Mouse (Mus musculus) right cerebral cortex, postnatal 14 days (tissue): ENCODE data around the gene Gpatch1.

Source experiments
- DNase-seq: peaks from one replicate; pipeline ENCODE4 v3.0.0; 2022

The Gpatch1 gene

DNA sequence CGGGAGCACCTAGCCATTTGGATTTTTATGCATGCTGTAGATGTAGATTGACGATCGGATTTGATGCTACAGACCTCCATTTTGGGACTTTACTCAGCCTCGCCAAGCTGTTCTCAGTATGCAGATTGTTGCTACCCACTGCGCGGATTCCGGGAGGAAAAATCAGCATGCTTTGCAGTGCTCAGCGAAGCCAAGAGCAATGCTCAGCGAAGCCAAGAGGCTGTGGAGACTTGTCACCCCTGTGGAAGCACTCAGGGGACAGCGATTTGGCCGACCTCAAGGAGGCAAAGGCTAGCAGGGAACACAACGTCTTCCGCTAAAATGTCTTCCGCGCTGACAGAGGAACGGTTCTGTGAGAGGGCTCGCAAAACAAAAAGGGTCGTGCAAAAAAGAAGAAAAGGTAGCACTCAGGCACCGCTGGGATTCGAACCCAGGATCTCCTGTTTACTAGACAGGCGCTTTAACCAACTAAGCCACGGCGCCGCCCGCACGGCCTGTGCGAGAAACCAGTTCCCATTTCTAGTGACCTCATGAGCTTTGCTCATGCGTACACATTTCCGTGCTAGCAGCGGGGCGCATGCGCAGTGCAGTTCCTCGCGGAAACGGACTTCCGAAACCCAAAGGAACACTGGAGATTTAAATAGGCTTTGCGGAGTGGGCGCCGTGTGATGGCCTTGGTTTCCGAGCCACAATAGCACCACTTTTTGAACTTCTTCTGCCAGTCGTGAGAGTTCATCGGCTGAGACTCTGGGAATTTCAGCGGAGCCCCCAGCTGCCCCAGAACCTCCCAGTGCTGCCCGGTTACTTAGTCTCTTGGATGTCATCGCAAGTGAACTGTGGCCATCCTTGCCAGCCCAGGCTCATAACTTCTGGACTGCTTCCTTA lies 83.6 kb downstream of the Gpatch1 start:
- DNase-seq: peak; percentile 97

DNA sequence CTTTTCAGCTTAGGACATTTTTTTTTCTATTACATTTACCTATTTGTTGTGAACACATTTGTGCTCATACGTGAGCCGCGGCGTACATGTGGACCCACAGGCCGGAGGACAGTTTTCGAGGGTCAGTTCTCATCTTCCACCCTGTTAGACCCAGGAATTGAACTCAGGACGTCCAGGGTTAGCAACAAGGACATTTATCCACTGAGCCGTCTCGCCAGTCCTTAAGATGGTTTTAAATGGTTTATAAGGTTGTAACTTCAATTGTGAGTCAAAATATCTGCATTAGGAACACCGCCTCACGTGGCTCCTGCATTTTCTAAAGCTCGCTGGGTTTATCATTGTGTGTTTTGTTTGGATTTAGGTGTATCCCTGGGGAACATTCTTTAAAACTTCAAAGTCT lies 84.4 kb downstream of the Gpatch1 start:
- no peak for DNase-seq

DNA sequence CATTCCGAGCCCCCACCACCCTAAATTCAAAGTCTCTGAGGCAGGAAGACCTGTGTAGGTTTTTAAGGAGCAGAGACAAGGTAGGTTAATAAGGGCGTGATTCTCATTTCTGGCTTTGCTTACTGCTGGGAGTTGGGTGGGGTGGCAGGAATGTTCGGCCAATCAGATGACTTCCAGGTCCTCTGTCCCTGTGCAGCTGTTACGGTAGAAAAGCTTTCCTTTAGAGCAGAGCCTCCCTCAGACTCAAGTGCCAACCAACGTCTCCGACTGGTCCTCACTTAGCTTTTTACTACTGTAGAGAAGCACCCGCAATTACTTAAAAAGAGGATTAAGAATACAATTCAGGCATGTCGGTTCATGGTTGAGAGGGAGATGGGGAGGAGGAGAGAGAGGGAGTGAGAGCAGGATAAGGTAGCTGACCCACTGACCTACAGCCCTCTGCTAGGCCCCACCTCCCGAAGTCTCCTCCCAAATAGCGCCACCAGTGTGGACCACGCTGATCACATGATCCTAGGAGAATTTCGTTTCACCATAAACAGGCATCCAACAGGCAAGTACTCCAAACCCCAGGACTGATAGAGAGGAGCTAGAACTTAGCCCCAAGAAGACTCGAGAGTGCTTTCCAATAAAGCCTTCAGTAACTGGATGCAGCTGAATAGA lies 85.3 kb downstream of the Gpatch1 start:
- DNase-seq: no peak

DNA sequence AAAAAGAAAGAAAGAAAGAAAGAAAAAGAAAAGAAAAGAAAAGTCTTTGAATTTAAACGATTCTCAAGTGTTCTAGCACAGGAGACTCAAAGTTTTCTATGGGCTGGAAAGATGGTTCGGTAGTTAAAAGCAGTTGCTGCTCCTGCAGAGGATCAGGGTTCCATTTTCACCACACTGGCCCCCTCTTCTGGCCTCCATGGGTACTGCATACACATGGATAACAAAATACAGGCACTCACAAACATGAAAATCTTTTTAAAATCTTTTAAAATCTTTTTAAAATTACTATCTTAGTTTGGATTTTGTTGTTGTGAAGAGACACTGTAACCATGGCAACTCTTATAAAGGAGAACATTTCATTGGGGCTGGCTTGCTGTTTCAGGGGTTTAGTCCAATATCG lies 87.9 kb downstream of the Gpatch1 start:
- no peak for DNase-seq
